In genomic region chr7:113068296-113068695, GRCm38 (mm10) we compare ENCODE assay signal across 20 mouse cellular contexts.
"Had no signal": no experiment of that assay in that cellular context is flagged by ENCODE, and none has a peak within 500 bp of the region (broad histone marks: within the 10 kb centered on the region; RNA-seq: fewer than 3 reads in every experiment).

No protein-coding gene starts in this region.

- ATAC-seq: hindbrain, embryonic 16.5 days; hindbrain, postnatal 0 days; inflammation-experienced regulatory T-cells, adult 6 months; intestine, embryonic 15.5 days; intestine, embryonic 16.5 days; intestine, postnatal 0 days had no signal

- DNase-seq: heart, postnatal 10 days; heart, postnatal 14 days; heart, postnatal 4 days; kidney, adult 11 months; kidney, adult 2 months; kidney, adult 8-10 months; kidney, adult 9 months; kidney, postnatal 10 days; kidney, postnatal 14 days; kidney, postnatal 25 days; kidney, postnatal 36 days; kidney, postnatal 4 days; layer of hippocampus, adult 9-11 months; layer of hippocampus, postnatal 36 days had no signal
